Mouse (Mus musculus) ES-E14 (cell line): ENCODE measurements around the gene Cdh22. TPM values are rescaled to one million over a fixed set of nuclear protein-coding genes. Genes with fewer than 3 reads are reported as not detected.

ENCODE experiments used
- DNase-seq: peaks from one replicate; pipeline ENCODE4 v3.0.0-alpha.2; 2013; ENCODE audit warnings: low read depth, low spot score
- H3K27ac ChIP-seq: 2 replicates; pipeline ENCODE4 v1.5.1; 2012; ENCODE audit warnings: low read depth, mild to moderate bottlenecking, low read length, moderate library complexity, mixed read lengths; ENCODE audit not compliant: poor library complexity, insufficient read depth, severe bottlenecking
- H3K36me3 ChIP-seq: 2 replicates; pipeline ENCODE4 v1.6.1; 2012; ENCODE audit warnings: mild to moderate bottlenecking, low read length, moderate library complexity, mixed read lengths; ENCODE audit not compliant: control insufficient read depth, poor library complexity, insufficient read depth, severe bottlenecking
- H3K4me1 ChIP-seq, 2 experiments: fragments of 150-350 bp in 1 of 2; sonication (generic) in 1 of 2; 2 replicates each; pipeline ENCODE4 v1.6.1; 2012; ENCODE audit warnings: low read length in 2 of 2, mild to moderate bottlenecking in 1 of 2, mixed read lengths in 1 of 2; ENCODE audit not compliant: control insufficient read depth in 2 of 2, insufficient read depth in 2 of 2, poor library complexity in 1 of 2
- H3K4me3 ChIP-seq, 2 experiments: fragments of 150-350 bp in 1 of 2; sonication (generic) in 1 of 2; 2 replicates each; pipeline ENCODE4 v1.5.1; 2012; ENCODE audit warnings: low read length in 2 of 2, low read depth in 1 of 2, mild to moderate bottlenecking in 1 of 2, mixed read lengths in 1 of 2; ENCODE audit not compliant: insufficient read depth in 1 of 2, poor library complexity in 1 of 2, severe bottlenecking in 1 of 2
- H3K9ac ChIP-seq: 2 replicates; pipeline ENCODE4 v1.6.1; 2012; ENCODE audit warnings: low read depth, mild to moderate bottlenecking, low read length, mixed read lengths; ENCODE audit not compliant: poor library complexity, insufficient read depth, severe bottlenecking
- H3K9me3 ChIP-seq: fragments of 150-350 bp; sonication (generic); 2 replicates; pipeline ENCODE4 v1.6.1; 2012; ENCODE audit warnings: low read depth, mild to moderate bottlenecking, low read length; ENCODE audit not compliant: control insufficient read depth, insufficient read depth
- CHD2 ChIP-seq: IDR thresholded peaks from 2 replicates; pipeline ENCODE4 v1.6.1; 2014; ENCODE audit warnings: mild to moderate bottlenecking, low read depth, low read length, inconsistent platforms
- HCFC1 ChIP-seq: IDR thresholded peaks from 2 replicates; pipeline ENCODE4 v1.6.1; 2012; ENCODE audit warnings: low read length, inconsistent platforms, borderline replicate concordance; ENCODE audit not compliant: insufficient read depth
- MAFK ChIP-seq: IDR thresholded peaks from 2 replicates; pipeline ENCODE4 v1.6.1; 2014; ENCODE audit warnings: mild to moderate bottlenecking, low read depth, low read length, inconsistent platforms; ENCODE audit not compliant: insufficient read depth
- ZC3H11A ChIP-seq: IDR thresholded peaks from 2 replicates; pipeline ENCODE4 v1.6.1; 2012; ENCODE audit warnings: low read depth, mild to moderate bottlenecking, inconsistent platforms, low read length, borderline replicate concordance
- ZNF384 ChIP-seq: IDR thresholded peaks from 2 replicates; pipeline ENCODE4 v1.6.1; 2012; ENCODE audit warnings: low read depth, low read length, inconsistent platforms
- in situ Hi-C, 2 experiments: fragments of 600-800 bp; cut with MboI; formaldehyde crosslinking; loops; one replicate each; pipeline ENCODE4 v1.15.1; 2025; ENCODE audit warnings: low sequenced_read_pairs in 2 of 2, inconsistent platforms in 1 of 2; ENCODE audit not compliant: unreplicated experiment in 2 of 2
- total RNA-seq: library from RNA; depleted of rRNA; stranded (reverse); fragments of 300-350 nt; gene quantifications from 2 replicates; pipeline ENCODE4 v1.2.3, GENCODE M21; 2012

Gene Cdh22
- total RNA-seq, 1 experiment, result 0.13 TPM

DNA sequence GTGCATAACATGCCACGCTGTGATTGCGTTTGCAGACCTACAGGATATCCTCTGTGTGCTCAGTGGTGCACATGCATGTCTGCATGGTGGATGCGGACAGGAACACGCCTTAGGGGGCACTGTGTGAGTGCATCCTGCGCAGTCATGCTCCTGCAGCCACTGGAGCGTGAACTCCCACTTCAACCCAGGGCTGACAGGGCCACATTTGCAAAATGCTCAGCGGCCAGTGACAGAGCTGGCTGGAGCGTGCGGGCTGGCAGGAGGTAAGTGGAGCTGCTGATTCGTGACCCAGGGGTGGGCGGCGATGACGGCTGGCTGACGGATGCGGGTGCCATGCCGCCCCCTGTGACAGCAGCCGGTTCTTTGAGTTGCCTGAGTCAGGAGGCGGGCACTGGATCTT, 128.1 kb downstream of the Cdh22 start:
- in situ Hi-C loops, result no loop called here
- DNase-seq, result no peak
- H3K27ac ChIP-seq, result no peak overlapping the region

DNA sequence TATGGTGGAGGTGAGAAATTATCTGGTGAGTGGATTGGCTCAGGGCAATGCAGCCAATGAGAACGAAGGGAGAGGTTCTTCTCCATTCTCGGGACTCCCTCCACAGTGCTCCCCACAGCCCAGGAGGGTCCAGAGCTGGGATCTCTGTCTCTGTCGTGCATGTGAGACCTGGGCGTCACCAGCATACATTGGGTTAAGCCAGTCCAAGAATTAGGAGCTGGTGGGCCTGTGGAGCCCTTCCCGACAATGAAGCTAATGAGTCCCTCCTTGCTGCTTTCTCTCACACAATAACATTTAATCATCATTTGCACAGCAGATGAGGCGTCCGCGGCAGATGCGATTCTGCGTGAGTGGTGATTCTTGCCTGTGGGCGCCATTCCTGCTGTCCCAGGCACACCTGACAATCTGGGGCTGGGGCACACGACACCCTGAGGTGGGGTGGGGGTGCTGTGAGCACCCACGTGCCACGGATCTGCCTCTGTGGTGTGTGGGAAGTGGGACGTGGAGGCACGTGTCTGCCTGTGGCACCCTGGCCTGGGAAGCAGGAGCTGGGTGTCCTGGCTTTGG, 129.1 kb downstream of the Cdh22 start:
- Histone ChIP-seq H3K9ac (no peak overlapping the region), H3K4me3 (no peak overlapping the region), H3K27ac (no peak overlapping the region), H3K4me1 (no peaks in the 10 kb centered on the region; a peak in 1 of 4 replicates), H3K36me3 (no peaks in the 10 kb centered on the region), H3K9me3 (no peaks in the 10 kb centered on the region)
- no peak for TF ChIP-seq HCFC1
- no peak for TF ChIP-seq ZC3H11A
- TF ChIP-seq MAFK, result no peak
- TF ChIP-seq CHD2, result no peak
- TF ChIP-seq ZNF384, result no peak
- no peak for DNase-seq
- in situ Hi-C loops, result no loop called here

More for the DNA sequence above, 128.1 kb downstream of the Cdh22 start:
- no peak overlapping the region for H3K9ac ChIP-seq
- no peak for TF ChIP-seq ZC3H11A
- TF ChIP-seq CHD2, result no peak
- no peak for TF ChIP-seq HCFC1
- no peak for TF ChIP-seq MAFK
- no peak for TF ChIP-seq ZNF384
- H3K4me3 ChIP-seq, result no peak overlapping the region
- no peaks in the 10 kb centered on the region for H3K36me3 ChIP-seq
- no peaks in the 10 kb centered on the region; a peak in 1 of 4 replicates for H3K4me1 ChIP-seq
- no peaks in the 10 kb centered on the region for H3K9me3 ChIP-seq

DNA sequence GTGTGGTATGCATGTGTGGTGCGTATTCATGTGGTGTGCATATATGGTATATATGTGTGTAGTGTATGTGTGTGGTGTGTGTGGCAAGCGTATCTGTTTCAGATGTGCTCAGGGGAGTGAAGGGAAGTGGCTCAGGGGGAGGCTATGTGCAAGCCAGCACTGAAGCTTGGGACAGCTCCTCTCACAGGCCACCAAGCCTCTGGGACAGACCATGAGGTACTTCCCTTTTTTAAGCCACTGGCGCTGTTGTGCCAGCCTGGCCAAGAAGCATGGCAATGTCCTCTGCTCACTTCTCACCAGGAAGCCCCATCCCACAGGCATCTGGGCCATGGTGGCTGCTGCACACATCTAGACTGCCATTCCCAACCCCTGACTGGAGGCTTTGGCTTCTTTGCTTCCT, 131.7 kb downstream of the Cdh22 start:
- in situ Hi-C loops, result no loop called here
- no peak for DNase-seq
- H3K4me3 ChIP-seq, result no peak overlapping the region
- no peaks in the 10 kb centered on the region for H3K4me1 ChIP-seq
- H3K9ac ChIP-seq, result no peak overlapping the region
- no peak for TF ChIP-seq ZC3H11A
- TF ChIP-seq HCFC1, result no peak
- no peak for TF ChIP-seq MAFK
- no peak for TF ChIP-seq ZNF384
- no peak for TF ChIP-seq CHD2
- H3K27ac ChIP-seq, result no peak overlapping the region
- no peaks in the 10 kb centered on the region for H3K36me3 ChIP-seq
- no peaks in the 10 kb centered on the region for H3K9me3 ChIP-seq

DNA sequence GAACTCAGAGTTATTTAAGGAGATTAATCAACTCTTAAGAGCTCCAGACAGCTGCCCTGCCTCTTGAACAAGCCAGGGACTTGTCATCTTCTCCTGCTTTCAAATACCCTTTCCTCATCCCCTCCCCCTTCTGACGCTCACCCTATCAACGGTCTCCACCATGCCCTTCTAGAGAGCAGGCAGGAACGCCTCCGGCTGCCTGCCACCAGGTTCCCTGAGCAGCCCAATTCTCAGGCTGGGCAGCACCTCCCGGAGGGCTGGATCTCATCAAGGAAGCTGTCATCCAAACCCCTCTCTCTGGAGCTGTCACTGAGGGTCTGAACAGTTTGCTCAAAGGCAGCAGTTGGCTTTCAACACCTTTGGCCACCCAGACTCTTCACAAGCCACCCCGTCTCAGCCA, 133.9 kb downstream of the Cdh22 start:
- no peak overlapping the region for H3K9ac ChIP-seq
- no peaks in the 10 kb centered on the region for H3K4me1 ChIP-seq
- in situ Hi-C loops, result no loop called here
- no peak overlapping the region for H3K27ac ChIP-seq
- no peak for DNase-seq
- H3K4me3 ChIP-seq, result no peak overlapping the region
- H3K36me3 ChIP-seq, result no peaks in the 10 kb centered on the region
- no peaks in the 10 kb centered on the region for H3K9me3 ChIP-seq
- TF ChIP-seq ZC3H11A, result no peak
- TF ChIP-seq ZNF384, result no peak
- TF ChIP-seq CHD2, result no peak
- TF ChIP-seq MAFK, result no peak
- no peak for TF ChIP-seq HCFC1

DNA sequence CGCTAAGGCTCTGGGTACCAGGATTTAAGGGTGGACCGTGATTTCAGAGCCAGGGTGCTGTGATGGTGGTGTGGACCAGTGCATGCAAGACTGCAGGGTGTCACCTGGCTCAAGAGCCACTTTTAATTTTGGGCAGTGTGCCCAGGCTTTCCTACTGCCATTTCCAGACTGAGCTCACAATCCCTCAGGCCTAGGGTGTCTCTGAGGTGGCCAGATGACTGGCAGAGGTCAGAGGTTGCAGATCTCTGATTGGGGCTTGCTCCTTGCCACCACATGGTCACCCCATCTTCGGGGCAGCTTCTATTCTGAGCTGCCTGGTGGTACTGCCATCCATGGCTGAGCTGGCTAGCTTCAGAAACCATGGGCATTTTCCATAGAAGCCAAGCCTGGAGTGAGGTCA, 135.8 kb downstream of the Cdh22 start:
- DNase-seq, result no peak
- Histone ChIP-seq H3K9ac (no peak overlapping the region), H3K4me3 (no peak overlapping the region), H3K9me3 (no peaks in the 10 kb centered on the region), H3K4me1 (no peaks in the 10 kb centered on the region), H3K36me3 (no peaks in the 10 kb centered on the region), H3K27ac (no peak overlapping the region)
- TF ChIP-seq ZC3H11A (no peak), HCFC1 (no peak), MAFK (no peak), ZNF384 (no peak), CHD2 (no peak)
- in situ Hi-C loops, result no loop called here
